Comparison of ENCODE assay signal across 27 mouse cellular contexts in the genomic region with DNA sequence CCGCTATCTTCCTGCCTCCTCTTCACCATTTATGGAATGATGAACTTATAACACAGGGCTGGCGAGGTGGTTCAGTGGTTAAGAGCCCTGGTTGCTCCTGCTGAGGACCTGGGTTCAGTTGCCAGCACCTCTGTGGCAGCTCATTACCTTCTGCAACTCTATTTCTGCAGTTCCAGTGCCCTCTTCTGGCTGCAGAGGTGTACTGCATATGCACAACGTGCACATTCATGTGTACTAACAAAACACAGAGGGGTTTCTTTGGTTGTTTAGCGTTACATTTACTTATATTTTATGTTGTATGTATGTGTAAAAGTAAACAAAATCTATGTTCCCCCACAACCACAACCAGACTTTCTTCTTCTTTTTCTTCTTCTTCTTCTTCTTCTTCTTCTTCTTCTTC. TPM values are rescaled to one million over a fixed set of nuclear protein-coding genes. Genes with fewer than 3 reads are reported as not detected.
DNase-seq lines count a peak whose midpoint lies in the region; ATAC-seq and TF ChIP-seq lines count a peak whose summit lies in the region.
"Had no signal": no experiment of that assay in that cellular context is flagged by ENCODE, and none has a peak within 500 bp of the region (broad histone marks: within the 10 kb centered on the region; RNA-seq: fewer than 3 reads in every experiment).

No protein-coding gene starts in this region.

- no peak for ATAC-seq in kidney, embryonic 16.5 days (ENCODE audit: low FRiP score, low TSS enrichment)
- ATAC-seq in midbrain, postnatal 0 days (ENCODE audit: low FRiP score), result no peak
- ATAC-seq in midbrain, embryonic 16.5 days, result no peak
- ATAC-seq in G1E (ENCODE audit: extremely low read depth, insufficient number of reproducible peaks, low FRiP score, poor library complexity, severe bottlenecking), result no peak
- ATAC-seq: CD4-positive, CD25-positive, alpha-beta regulatory T cell, adult 4 months; Patski had no signal

- H3K27ac ChIP-seq in kidney, adult 2 months (ENCODE audit: insufficient read depth, low read depth, low read length), result no peak overlapping the region
- no peak overlapping the region for H3K27ac ChIP-seq in kidney, embryonic 16.5 days (ENCODE audit: low read length)
- H3K27ac ChIP-seq in midbrain, postnatal 0 days (ENCODE audit: low read depth, low read length), result no peak overlapping the region
- H3K27ac ChIP-seq in midbrain, embryonic 16.5 days (ENCODE audit: low read length), result no peak overlapping the region
- H3K27ac ChIP-seq: embryonic facial prominence, embryonic 15.5 days; hindbrain, embryonic 15.5 days; left cerebral cortex, adult 2 months; limb, embryonic 12.5 days; macrophage; midbrain, embryonic 10.5 days; neural tube, embryonic 12.5 days had no signal

- no peak overlapping the region for H3K4me2 ChIP-seq in kidney, embryonic 16.5 days (replicated peaks; ENCODE audit: low read depth, low read length)
- no peak overlapping the region for H3K4me2 ChIP-seq in midbrain, postnatal 0 days (ENCODE audit: low read depth, low read length, poor library complexity, severe bottlenecking)
- H3K4me2 ChIP-seq in midbrain, embryonic 16.5 days (ENCODE audit: low read length), result no peak overlapping the region
- H3K4me2 ChIP-seq: embryonic facial prominence, embryonic 15.5 days; hindbrain, embryonic 15.5 days; limb, embryonic 12.5 days; neural tube, embryonic 12.5 days had no signal

- no peaks in the 10 kb centered on the region for H3K36me3 ChIP-seq in kidney, adult 2 months (ENCODE audit: control insufficient read depth, insufficient read depth, low read length)
- no peaks in the 10 kb centered on the region for H3K36me3 ChIP-seq in kidney, embryonic 16.5 days (ENCODE audit: insufficient read depth, low read length)
- no peaks in the 10 kb centered on the region for H3K36me3 ChIP-seq in midbrain, postnatal 0 days (ENCODE audit: insufficient read depth, low read length)
- no peaks in the 10 kb centered on the region for H3K36me3 ChIP-seq in midbrain, embryonic 16.5 days (ENCODE audit: control insufficient read depth, insufficient read depth, low read length)
- H3K36me3 ChIP-seq in G1E (replicated peaks), result no peaks in the 10 kb centered on the region
- H3K36me3 ChIP-seq: embryonic facial prominence, embryonic 15.5 days; hindbrain, embryonic 15.5 days; limb, embryonic 12.5 days; midbrain, embryonic 10.5 days; neural tube, embryonic 12.5 days had no signal

- no peak overlapping the region for H3K9ac ChIP-seq in kidney, embryonic 16.5 days (replicated peaks; ENCODE audit: low read length)
- no peak overlapping the region for H3K9ac ChIP-seq in midbrain, postnatal 0 days (replicated peaks; ENCODE audit: low read length, poor library complexity, severe bottlenecking)
- no peak overlapping the region for H3K9ac ChIP-seq in midbrain, embryonic 16.5 days (ENCODE audit: low read depth, low read length)
- H3K9ac ChIP-seq: embryonic facial prominence, embryonic 15.5 days; hindbrain, embryonic 15.5 days; limb, embryonic 12.5 days; neural tube, embryonic 12.5 days had no signal

- no peaks in the 10 kb centered on the region for H3K4me1 ChIP-seq in kidney, adult 2 months (ENCODE audit: control insufficient read depth, insufficient read depth, low read length)
- no peaks in the 10 kb centered on the region for H3K4me1 ChIP-seq in kidney, embryonic 16.5 days (ENCODE audit: insufficient read depth, low read length)
- H3K4me1 ChIP-seq in midbrain, postnatal 0 days (ENCODE audit: insufficient read depth, low read length), result no peaks in the 10 kb centered on the region
- no peaks in the 10 kb centered on the region for H3K4me1 ChIP-seq in midbrain, embryonic 16.5 days (ENCODE audit: control insufficient read depth, insufficient read depth, low read length)
- H3K4me1 ChIP-seq in G1E (ENCODE audit: insufficient read depth, low read depth, low read length), result no peaks in the 10 kb centered on the region
- H3K4me1 ChIP-seq: embryonic facial prominence, embryonic 15.5 days; hindbrain, embryonic 15.5 days; limb, embryonic 12.5 days; midbrain, embryonic 10.5 days; neural tube, embryonic 12.5 days had no signal

- intact Hi-C loops in left cerebral cortex, postnatal 36 days (cut with DNase I), result no loop called here

- H3K9me3 ChIP-seq in kidney, embryonic 16.5 days (ENCODE audit: low read length), result peaks cover 5% of the 10 kb centered on the region; the same call in 1 of the 2 replicates
- H3K9me3 ChIP-seq in midbrain, postnatal 0 days (ENCODE audit: low read length), result no peaks in the 10 kb centered on the region
- no peaks in the 10 kb centered on the region; the same call in 1 of the 2 replicates for H3K9me3 ChIP-seq in midbrain, embryonic 16.5 days (replicated peaks; ENCODE audit: control insufficient read depth, low read length, poor library complexity, severe bottlenecking)
- H3K9me3 ChIP-seq in G1E (replicated peaks), result peaks cover 5% of the 10 kb centered on the region
- H3K9me3 ChIP-seq: embryonic facial prominence, embryonic 15.5 days; hindbrain, embryonic 15.5 days had no signal

- H3K4me3 ChIP-seq in kidney, adult 2 months (ENCODE audit: insufficient read depth, low read depth, low read length), result no peak overlapping the region
- no peak overlapping the region for H3K4me3 ChIP-seq in kidney, embryonic 16.5 days (ENCODE audit: low read length)
- no peak overlapping the region for H3K4me3 ChIP-seq in midbrain, postnatal 0 days (ENCODE audit: low read depth, low read length)
- H3K4me3 ChIP-seq in midbrain, embryonic 16.5 days (ENCODE audit: low read depth, low read length), result no peak overlapping the region
- no peak overlapping the region for H3K4me3 ChIP-seq in G1E (ENCODE audit: low read depth, low read length)
- H3K4me3 ChIP-seq: embryonic facial prominence, embryonic 15.5 days; hindbrain, embryonic 15.5 days; left cerebral cortex, adult 2 months; limb, embryonic 12.5 days; midbrain, embryonic 10.5 days; neural tube, embryonic 12.5 days had no signal

- no peaks in the 10 kb centered on the region for H3K27me3 ChIP-seq in kidney, adult 2 months (replicated peaks; ENCODE audit: control insufficient read depth, insufficient read depth, low read length)
- no peaks in the 10 kb centered on the region for H3K27me3 ChIP-seq in kidney, embryonic 16.5 days (ENCODE audit: insufficient read depth, low read length)
- H3K27me3 ChIP-seq in midbrain, postnatal 0 days (ENCODE audit: insufficient read depth, low read length), result no peaks in the 10 kb centered on the region
- H3K27me3 ChIP-seq in midbrain, embryonic 16.5 days (ENCODE audit: control insufficient read depth, insufficient read depth, low read depth, low read length), result no peaks in the 10 kb centered on the region
- H3K27me3 ChIP-seq in G1E (ENCODE audit: insufficient read depth, low read length), result no peaks in the 10 kb centered on the region
- H3K27me3 ChIP-seq: embryonic facial prominence, embryonic 15.5 days; hindbrain, embryonic 15.5 days; limb, embryonic 12.5 days; neural tube, embryonic 12.5 days; Patski had no signal

- WGBS in kidney, adult 2 months, result 85% methylated on average over 4 of the region's 4 CpGs
- 75% methylated on average over 4 of the region's 4 CpGs for WGBS in kidney, embryonic 16.5 days
- 72% methylated on average over 4 of the region's 4 CpGs for WGBS in midbrain, postnatal 0 days
- 74% methylated on average over 4 of the region's 4 CpGs for WGBS in midbrain, embryonic 16.5 days

- TF ChIP-seq POLR2A in kidney, adult 2 months (IDR thresholded peaks at IDR 0.05; ENCODE audit: low read depth, low read length), result no peak

- peak; percentile 23; the same call in 1 of the 2 replicates for TF ChIP-seq CTCF in kidney, adult 2 months (conservative IDR thresholded peaks at IDR 0.05; ENCODE audit: insufficient read depth, insufficient read length, low read depth, low read length)
- 0 out of 2 replicates have a peak, but pooled peaks have one; percentile 5 for TF ChIP-seq CTCF in midbrain, postnatal 0 days (IDR thresholded peaks at IDR 0.05)
- 0 out of 2 replicates have a peak, but pooled peaks have one; percentile 8 for TF ChIP-seq CTCF in G1E (IDR thresholded peaks at IDR 0.05; ENCODE audit: low read depth, low read length)

- DNase-seq in kidney, adult 2 months, result no peak
- DNase-seq in midbrain, postnatal 0 days (ENCODE audit: low spot score), result no peak
- no peak for DNase-seq in G1E (ENCODE audit: low spot score)
- peak; percentile 41 for DNase-seq in testis, postnatal 14 days (ENCODE audit: low spot score)
- DNase-seq in left cerebral cortex, postnatal 36 days (ENCODE audit: low spot score in 2 of 2), result no peak
- DNase-seq: cerebellum, adult 18-20 months; cerebellum, postnatal 25 days; heart, postnatal 36 days; kidney, adult 11 months; kidney, postnatal 14 days; layer of hippocampus, adult 9-11 months; lung, adult 2 months; right cerebral cortex, postnatal 4 days; thymus, postnatal 25 days had no signal

RNA-seq across cellular contexts. Expression of gene C4b, which starts 20.6 kb away (rescaled TPM):
- 4.7 and 6.8 TPM in 2 replicates for polyA plus RNA-seq in kidney, adult 2 months (2012; rRNA removed)
- 0.78 and 1.5 TPM in 2 replicates for polyA plus RNA-seq in kidney, embryonic 16.5 days (2015; fragmentation: Nextera tagmentation; extraction: Ambion mirVana)
- total RNA-seq in midbrain, postnatal 0 days (2014; rRNA removed), result 1.2 and 1.5 TPM in 2 replicates
- 0.67 and 0.76 TPM in 2 replicates for polyA plus RNA-seq in midbrain, postnatal 0 days (2015; fragmentation: Nextera tagmentation; extraction: Ambion mirVana)
- polyA plus RNA-seq in midbrain, embryonic 16.5 days (2015; fragmentation: Nextera tagmentation; extraction: Ambion mirVana), result 0.27 and 0.39 TPM in 2 replicates
- total RNA-seq in G1E (2014; fragmentation: Nextera tagmentation), result not detected in 2 replicates
- 0.33 TPM in 1 of 2 replicates, not detected in the other for total RNA-seq in G1E (2017)
- polyA plus RNA-seq in G1E (2012), result not detected in 2 replicates
- total RNA-seq in left cerebral cortex, postnatal 36 days (2021), result 10 to 100 TPM in 1 of 2 experiments, 1 to 10 TPM in 1; 8.3 to 11.4 TPM
- total RNA-seq: granulocyte monocyte progenitor cell, adult 5-6 weeks had no signal
- polyA plus RNA-seq: CD4-positive, CD25-positive, alpha-beta regulatory T cell, adult 4 months; limb, embryonic 12.5 days; midbrain, embryonic 10.5 days; neural tube, embryonic 12.5 days had no signal

RNA-seq across cellular contexts. Expression of gene Tnxb, which starts 52.7 kb away (rescaled TPM):
- polyA plus RNA-seq in kidney, adult 2 months (2012; rRNA removed), result 5.5 and 8.5 TPM in 2 replicates
- polyA plus RNA-seq in kidney, embryonic 16.5 days (2015; fragmentation: Nextera tagmentation; extraction: Ambion mirVana), result 0.51 and 0.52 TPM in 2 replicates
- total RNA-seq in midbrain, postnatal 0 days (2014; rRNA removed), result 3.5 and 4.2 TPM in 2 replicates
- 0.26 and 0.30 TPM in 2 replicates for polyA plus RNA-seq in midbrain, postnatal 0 days (2015; fragmentation: Nextera tagmentation; extraction: Ambion mirVana)
- 0.14 and 0.15 TPM in 2 replicates for polyA plus RNA-seq in midbrain, embryonic 16.5 days (2015; fragmentation: Nextera tagmentation; extraction: Ambion mirVana)
- 0.08 TPM in 1 of 2 replicates, not detected in the other for total RNA-seq in G1E (2014; fragmentation: Nextera tagmentation)
- total RNA-seq in G1E (2017), result under 0.01 and 0.06 TPM in 2 replicates
- polyA plus RNA-seq in G1E (2012), result not detected in 2 replicates
- total RNA-seq in left cerebral cortex, postnatal 36 days (2021), result 1 to 10 TPM; 1.5 to 2.0 TPM
- total RNA-seq: granulocyte monocyte progenitor cell, adult 5-6 weeks; monocyte, adult 5-6 weeks had no signal
- polyA plus RNA-seq: CD4-positive, CD25-positive, alpha-beta regulatory T cell, adult 4 months; limb, embryonic 12.5 days; macrophage; midbrain, embryonic 10.5 days had no signal
